Mouse (Mus musculus) megakaryocyte-erythroid progenitor cell, adult 5-6 weeks (primary cell): Measurements from ENCODE around the gene Tbx19. TPM values are rescaled to one million over a fixed set of nuclear protein-coding genes. Genes with fewer than 3 reads are reported as not detected.

Experiments
- ATAC-seq: replicated peaks from 2 replicates; pipeline ENCODE4 v1.8.0; 2016; ENCODE audit warnings: mild to moderate bottlenecking, inconsistent platforms; ENCODE audit not compliant: severe bottlenecking, poor library complexity, low FRiP score, low TSS enrichment
- total RNA-seq, 2 experiments: library from RNA; stranded (forward) in 1 of 2; stranded (reverse) in 1 of 2; fragments of 200-1000, 215-1000 nt in 1 of 2; fragments of >200 nt in 1 of 2; fragmentation: Nextera tagmentation in 1 of 2; gene quantifications; 2 replicates each; pipeline ENCODE4 v1.2.3; 2014 to 2017

Gene Tbx19
- total RNA-seq, 2 experiments from 2014 or later, result not detected

GRCm38 (mm10) chr1:165187357-165187756 is 26.8 kb upstream of the Tbx19 start:
- ATAC-seq, result no peak

GRCm38 (mm10) chr1:165186491-165186890 is 25.9 kb upstream of the Tbx19 start:
- no peak for ATAC-seq

GRCm38 (mm10) chr1:165185116-165185515 is 24.5 kb upstream of the Tbx19 start:
- ATAC-seq, result no peak

GRCm38 (mm10) chr1:165184178-165184577 is 23.6 kb upstream of the Tbx19 start:
- ATAC-seq, result no peak

GRCm38 (mm10) chr1:165183400-165183799 is 22.8 kb upstream of the Tbx19 start:
- ATAC-seq, result no peak

GRCm38 (mm10) chr1:165179321-165179720 is 18.7 kb upstream of the Tbx19 start:
- ATAC-seq, result no peak

- no peak for ATAC-seq
These were observed 17.5 kb upstream of the Tbx19 start for GRCm38 (mm10) chr1:165178075-165178474.

- 0 out of 2 replicates have a peak, but pooled peaks have one; percentile 55 for ATAC-seq
These were observed 13.6 kb upstream of the Tbx19 start for GRCm38 (mm10) chr1:165174059-165174616.

GRCm38 (mm10) chr1:165171277-165171676 is 10.7 kb upstream of the Tbx19 start:
- ATAC-seq, result no peak

- ATAC-seq, result no peak
These were observed 9.6 kb upstream of the Tbx19 start for GRCm38 (mm10) chr1:165170157-165170556.

GRCm38 (mm10) chr1:165169462-165169861 is 8.9 kb upstream of the Tbx19 start:
- ATAC-seq, result no peak

- ATAC-seq, result no peak
These were observed 4.3 kb upstream of the Tbx19 start for GRCm38 (mm10) chr1:165164920-165165319.

- no peak for ATAC-seq
These were observed 1.7 kb downstream of the Tbx19 start for GRCm38 (mm10) chr1:165158841-165159240.

- peak; percentile 48; the same call in 1 of the 2 replicates for ATAC-seq
These were observed 6.4 kb downstream of the Tbx19 start for GRCm38 (mm10) chr1:165154162-165154561.

- ATAC-seq, result peak; percentile 40
These were observed 9.4 kb downstream of the Tbx19 start for GRCm38 (mm10) chr1:165151216-165151615.

- no peak for ATAC-seq
These were observed 18.1 kb downstream of the Tbx19 start for GRCm38 (mm10) chr1:165142343-165142916.

- ATAC-seq, result peak; percentile 65
These were observed 20.3 kb downstream of the Tbx19 start for GRCm38 (mm10) chr1:165140227-165140626.

GRCm38 (mm10) chr1:165133858-165134257 is 26.7 kb downstream of the Tbx19 start:
- ATAC-seq, result no peak

GRCm38 (mm10) chr1:165133279-165133678 is 27.3 kb downstream of the Tbx19 start:
- ATAC-seq, result no peak

- peak; percentile 86 for ATAC-seq
These were observed 28.2 kb downstream of the Tbx19 start for GRCm38 (mm10) chr1:165132187-165132877.

- ATAC-seq, result no peak
These were observed 31.0 kb downstream of the Tbx19 start for GRCm38 (mm10) chr1:165129573-165129972.
